In genomic region chr4:147433017-147433416, GRCm38 (mm10) we compare ENCODE assay signal across 10 mouse cellular contexts. TPM values are rescaled to one million over a fixed set of nuclear protein-coding genes. Genes with fewer than 3 reads are reported as not detected.
DNase-seq lines count a peak whose midpoint lies in the region; ATAC-seq and TF ChIP-seq lines count a peak whose summit lies in the region.
"Had no signal": no experiment of that assay in that cellular context is flagged by ENCODE, and none has a peak within 500 bp of the region (broad histone marks: within the 10 kb centered on the region; RNA-seq: fewer than 3 reads in every experiment).

No protein-coding gene starts in this region.

- peak; percentile 48 for DNase-seq in adrenal gland, adult 8-10 months
- DNase-seq in adrenal gland, postnatal 10 days = no peak
- no peak for DNase-seq in hindbrain, embryonic 10.5 days (ENCODE audit: low spot score)
- peak; percentile 63 for DNase-seq in ES-CJ7 (ENCODE audit: low read depth, low spot score)
- DNase-seq in liver, postnatal 0 days = peak; percentile 16
- DNase-seq in ovary, postnatal 10 days (ENCODE audit: low spot score) = no peak
- DNase-seq: cerebellum, postnatal 36 days; kidney, postnatal 36 days had no signal

- H3K9ac ChIP-seq in hindbrain, embryonic 12.5 days = no peak overlapping the region
- no peak overlapping the region for H3K9ac ChIP-seq in liver, postnatal 0 days (replicated peaks)

- no peak overlapping the region for H3K4me3 ChIP-seq in hindbrain, embryonic 12.5 days
- no peak overlapping the region for H3K4me3 ChIP-seq in hindbrain, embryonic 10.5 days
- H3K4me3 ChIP-seq in liver, postnatal 0 days (ENCODE audit: low read depth, low read length) = no peak overlapping the region

- no peaks in the 10 kb centered on the region for H3K4me1 ChIP-seq in hindbrain, embryonic 12.5 days
- H3K4me1 ChIP-seq in hindbrain, embryonic 10.5 days (replicated peaks) = no peaks in the 10 kb centered on the region
- no peaks in the 10 kb centered on the region for H3K4me1 ChIP-seq in liver, postnatal 0 days (ENCODE audit: insufficient read depth)

- ATAC-seq in hindbrain, embryonic 12.5 days (ENCODE audit: low FRiP score) = peak; percentile 27; the same call in 1 of the 2 replicates
- ATAC-seq in liver, postnatal 0 days = peak; percentile 12; the same call in 1 of the 2 replicates
- no peak for ATAC-seq in megakaryocyte, adult 5-6 weeks (ENCODE audit: poor library complexity, severe bottlenecking)

- H3K36me3 ChIP-seq in hindbrain, embryonic 12.5 days = no peaks in the 10 kb centered on the region
- no peaks in the 10 kb centered on the region for H3K36me3 ChIP-seq in hindbrain, embryonic 10.5 days
- no peaks in the 10 kb centered on the region for H3K36me3 ChIP-seq in liver, postnatal 0 days (replicated peaks; ENCODE audit: insufficient read depth, low read length)

- no peaks in the 10 kb centered on the region for H3K27me3 ChIP-seq in hindbrain, embryonic 12.5 days
- H3K27me3 ChIP-seq in hindbrain, embryonic 10.5 days (ENCODE audit: insufficient read depth, poor library complexity, severe bottlenecking) = no peaks in the 10 kb centered on the region
- H3K27me3 ChIP-seq in liver, postnatal 0 days (ENCODE audit: insufficient read depth, low read length) = no peaks in the 10 kb centered on the region

- no peak overlapping the region for H3K27ac ChIP-seq in hindbrain, embryonic 12.5 days
- H3K27ac ChIP-seq in hindbrain, embryonic 10.5 days = no peak overlapping the region
- no peak overlapping the region for H3K27ac ChIP-seq in liver, postnatal 0 days (ENCODE audit: low read depth)

- TF ChIP-seq EP300 in liver, postnatal 0 days (IDR thresholded peaks at IDR 0.05; ENCODE audit: low read depth) = no peak

- peaks cover 36% of the 10 kb centered on the region for H3K9me3 ChIP-seq in hindbrain, embryonic 12.5 days (replicated peaks)
- H3K9me3 ChIP-seq in hindbrain, embryonic 10.5 days = peaks cover 57% of the 10 kb centered on the region
- H3K9me3 ChIP-seq in liver, postnatal 0 days (ENCODE audit: low read length) = peaks cover 15% of the 10 kb centered on the region

- TF ChIP-seq CTCF in liver, postnatal 0 days (IDR thresholded peaks at IDR 0.05; ENCODE audit: low read depth) = no peak

- 39% methylated on average over 3 of the region's 3 CpGs for WGBS in hindbrain, embryonic 12.5 days
- 41% methylated on average over 3 of the region's 3 CpGs for WGBS in hindbrain, embryonic 10.5 days
- 33% methylated on average over 3 of the region's 3 CpGs for WGBS in liver, postnatal 0 days (ENCODE audit: insufficient replicate concordance)

- no peak overlapping the region for H3K4me2 ChIP-seq in hindbrain, embryonic 12.5 days (replicated peaks)
- no peak overlapping the region for H3K4me2 ChIP-seq in liver, postnatal 0 days (ENCODE audit: low read depth, low read length)

RNA-seq across cellular contexts. Expression of gene Zfp982, which starts 59.2 kb away (rescaled TPM):
- 10 to 100 TPM; 14.2 to 21.0 (median 17.1) TPM for total RNA-seq in adrenal gland, adult 8-10 months (2022)
- 10 to 100 TPM in 1 of 2 experiments, 1 to 10 TPM in 1; 9.0 to 13.4 TPM for total RNA-seq in adrenal gland, postnatal 10 days (2021)
- polyA plus RNA-seq in hindbrain, embryonic 12.5 days (2016; fragmentation: Nextera tagmentation; extraction: Ambion mirVana) = 8.5 and 9.8 TPM in 2 replicates
- polyA plus RNA-seq in hindbrain, embryonic 10.5 days (2016; fragmentation: Nextera tagmentation; extraction: Ambion mirVana) = 6.0 and 6.9 TPM in 2 replicates
- polyA plus RNA-seq in liver, postnatal 0 days (2015; fragmentation: Nextera tagmentation; extraction: Ambion mirVana) = 0.99 and 1.2 TPM in 2 replicates
- total RNA-seq in megakaryocyte, adult 5-6 weeks (2015) = 1.7 and 4.1 TPM in 2 replicates
- 1.7 TPM in 1 of 2 replicates, not detected in the other for total RNA-seq in megakaryocyte, adult 5-6 weeks (2017)

Comparison
In these comparisons a context has a peak if more than half of its experiments do, and no peak if none do; other contexts are left out.
1. DNase-seq: peak in adrenal gland, adult 8-10 months (single experiment), ES-CJ7 (single experiment) and liver, postnatal 0 days (single experiment); none in adrenal gland, postnatal 10 days (single experiment), hindbrain, embryonic 10.5 days (single experiment) and ovary, postnatal 10 days (single experiment).